Mouse (Mus musculus) MEL (cell line): ENCODE measurements at regions not wholly inside any gene's neighbourhood (a gene's known extent, or its start where the extent isn't known, plus 50 kb on each side); places are given as distances from the start of the nearest gene placed in this dataset.

Source experiments
- DNase-seq: peaks from one replicate; pipeline ENCODE4 v3.0.0; 2011; ENCODE audit warnings: low read depth, low spot score
- H3K27ac ChIP-seq: 2 replicates; pipeline ENCODE4 v1.5.1; 2012; ENCODE audit warnings: low read depth, mild to moderate bottlenecking, control low read depth, low read length, moderate library complexity; ENCODE audit not compliant: control insufficient read depth
- H3K27me3 ChIP-seq, 2 experiments: fragments of 150-350 bp in 1 of 2; sonication (generic) in 1 of 2; 2 replicates each; pipeline ENCODE4 v1.6.1; 2012; ENCODE audit warnings: low read length in 2 of 2, mild to moderate bottlenecking in 2 of 2, improper control_type of control experiment in 1 of 2, moderate library complexity in 1 of 2; ENCODE audit not compliant: insufficient read depth in 2 of 2, control insufficient read depth in 1 of 2
- H3K36me3 ChIP-seq, 2 experiments: 2 replicates each; pipeline ENCODE4 v1.6.1; 2012 to 2014; ENCODE audit warnings: low read length in 2 of 2, improper control_type of control experiment in 1 of 2, inconsistent platforms in 1 of 2, mild to moderate bottlenecking in 1 of 2; ENCODE audit not compliant: insufficient read depth in 2 of 2, control insufficient read depth in 1 of 2
- H3K4me1 ChIP-seq, 2 experiments: fragments of 150-350 bp in 1 of 2; sonication (generic) in 1 of 2; 2 replicates each; pipeline ENCODE4 v1.6.1; 2012; ENCODE audit warnings: low read length in 2 of 2, improper control_type of control experiment in 1 of 2, mild to moderate bottlenecking in 1 of 2; ENCODE audit not compliant: insufficient read depth in 2 of 2, control insufficient read depth in 1 of 2
- H3K4me3 ChIP-seq, 2 experiments: fragments of 150-350 bp in 1 of 2; sonication (generic) in 1 of 2; 2 replicates each; pipeline ENCODE4 v1.5.1; 2012; ENCODE audit warnings: low read depth in 2 of 2, low read length in 2 of 2, mild to moderate bottlenecking in 2 of 2, moderate library complexity in 2 of 2, control low read depth in 1 of 2, improper control_type of control experiment in 1 of 2; ENCODE audit not compliant: control insufficient read depth in 1 of 2, insufficient read depth in 1 of 2
- H3K79me2 ChIP-seq: 2 replicates; pipeline ENCODE4 v1.6.1; 2012; ENCODE audit warnings: mild to moderate bottlenecking, low read length, moderate library complexity; ENCODE audit not compliant: control insufficient read depth, poor library complexity, insufficient read depth
- H3K9ac ChIP-seq: 2 replicates; pipeline ENCODE4 v1.6.1; 2012; ENCODE audit warnings: low read depth, mild to moderate bottlenecking, control low read depth, low read length, moderate library complexity; ENCODE audit not compliant: control insufficient read depth, poor library complexity, severe bottlenecking
- H3K9me3 ChIP-seq: fragments of 150-350 bp; sonication (generic); replicated peaks from 2 replicates; pipeline ENCODE4 v1.6.1; 2012; ENCODE audit warnings: mild to moderate bottlenecking, low read length, improper control_type of control experiment, moderate library complexity; ENCODE audit not compliant: insufficient read depth
- BHLHE40 ChIP-seq: IDR thresholded peaks from 2 replicates; pipeline ENCODE4 v1.6.1; 2012; ENCODE audit warnings: low read depth, mild to moderate bottlenecking, inconsistent platforms, low read length, improper control_type of control experiment, borderline replicate concordance
- CHD1 ChIP-seq: IDR thresholded peaks from 2 replicates; pipeline ENCODE4 v1.6.1; 2012; ENCODE audit warnings: low read depth, mild to moderate bottlenecking, inconsistent platforms, low read length, improper control_type of control experiment
- CTCF ChIP-seq, 3 experiments: IDR thresholded peaks in 2 of 3; conservative IDR thresholded peaks in 1 of 3; 2 replicates each; pipeline ENCODE4 v1.5.1; 2011 to 2012; ENCODE audit warnings: low read length in 3 of 3, low read depth in 2 of 3, mild to moderate bottlenecking in 2 of 3, improper control_type of control experiment in 1 of 3, inconsistent platforms in 1 of 3, mixed read lengths in 1 of 3, moderate library complexity in 1 of 3; ENCODE audit not compliant: control insufficient read depth in 1 of 3, insufficient read depth in 1 of 3, poor library complexity in 1 of 3, severe bottlenecking in 1 of 3
- ELF1 ChIP-seq: IDR thresholded peaks from 2 replicates; pipeline ENCODE4 v1.6.1; 2014; ENCODE audit warnings: low read depth, mild to moderate bottlenecking, inconsistent platforms, low read length, improper control_type of control experiment, moderate library complexity
- GABPA ChIP-seq: IDR thresholded peaks from 2 replicates; pipeline ENCODE4 v1.6.1; 2012; ENCODE audit warnings: low read depth, mild to moderate bottlenecking, inconsistent platforms, low read length, improper control_type of control experiment, moderate library complexity
- HCFC1 ChIP-seq: IDR thresholded peaks from 2 replicates; pipeline ENCODE4 v1.6.1; 2012; ENCODE audit warnings: low read depth, mild to moderate bottlenecking, inconsistent platforms, low read length, improper control_type of control experiment, moderate library complexity
- JUND ChIP-seq: IDR thresholded peaks from 2 replicates; pipeline ENCODE4 v1.6.1; 2011; ENCODE audit warnings: low read depth, mild to moderate bottlenecking, improper control_type of control experiment, low read length
- MAX ChIP-seq: IDR thresholded peaks from 2 replicates; pipeline ENCODE4 v1.6.1; 2011; ENCODE audit warnings: low read length, improper control_type of control experiment
- MXI1 ChIP-seq: IDR thresholded peaks from 2 replicates; pipeline ENCODE4 v1.6.1; 2011; ENCODE audit warnings: mild to moderate bottlenecking, low read depth, low read length, improper control_type of control experiment
- MYB ChIP-seq: IDR thresholded peaks from 2 replicates; pipeline ENCODE4 v1.6.1; 2011; ENCODE audit warnings: mild to moderate bottlenecking, low read depth, low read length, improper control_type of control experiment
- NELFE ChIP-seq: IDR thresholded peaks from 2 replicates; pipeline ENCODE4 v1.6.1; 2011; ENCODE audit warnings: low read depth, low read length, improper control_type of control experiment
- POLR2A ChIP-seq, 2 experiments: IDR thresholded peaks; 2 replicates each; pipeline ENCODE4 v1.6.1; 2011 to 2012; ENCODE audit warnings: low read length in 2 of 2, mild to moderate bottlenecking in 2 of 2, control low read depth in 1 of 2, improper control_type of control experiment in 1 of 2, low read depth in 1 of 2, moderate library complexity in 1 of 2; ENCODE audit not compliant: control insufficient read depth in 1 of 2, insufficient read depth in 1 of 2, poor library complexity in 1 of 2
- POLR2AphosphoS5 ChIP-seq: IDR thresholded peaks from 2 replicates; pipeline ENCODE4 v1.6.1; 2012; ENCODE audit warnings: low read depth, borderline replicate concordance, mild to moderate bottlenecking, inconsistent platforms, low read length, moderate library complexity, mixed read lengths
- RAD21 ChIP-seq: IDR thresholded peaks from 2 replicates; pipeline ENCODE4 v1.6.1; 2011; ENCODE audit warnings: mild to moderate bottlenecking, low read depth, low read length, improper control_type of control experiment
- RCOR1 ChIP-seq: IDR thresholded peaks from 2 replicates; pipeline ENCODE4 v1.6.1; 2012; ENCODE audit warnings: low read depth, mild to moderate bottlenecking, inconsistent platforms, low read length, improper control_type of control experiment
- SIN3A ChIP-seq: IDR thresholded peaks from 2 replicates; pipeline ENCODE4 v1.6.1; 2012; ENCODE audit warnings: low read length, improper control_type of control experiment, inconsistent platforms
- SMC3 ChIP-seq: IDR thresholded peaks from 2 replicates; pipeline ENCODE4 v1.6.1; 2011; ENCODE audit warnings: low read depth, low read length, improper control_type of control experiment
- TAL1 ChIP-seq: IDR thresholded peaks from 2 replicates; pipeline ENCODE4 v1.6.1; 2012; ENCODE audit warnings: mild to moderate bottlenecking, inconsistent platforms, low read length, moderate library complexity, mixed read lengths
- TBP ChIP-seq: IDR thresholded peaks from 2 replicates; pipeline ENCODE4 v1.8.0; 2011; ENCODE audit warnings: low read depth, low read length, improper control_type of control experiment
- TCF12 ChIP-seq: IDR thresholded peaks from 2 replicates; pipeline ENCODE4 v1.6.1; 2014; ENCODE audit warnings: low read depth, mild to moderate bottlenecking, inconsistent platforms, low read length, improper control_type of control experiment, moderate library complexity
- USF2 ChIP-seq, 2 experiments: IDR thresholded peaks; 2 replicates each; pipeline ENCODE4 v1.6.1; 2011 to 2012; ENCODE audit warnings: improper control_type of control experiment in 2 of 2, low read length in 2 of 2, borderline replicate concordance in 1 of 2, inconsistent platforms in 1 of 2, low read depth in 1 of 2, mild to moderate bottlenecking in 1 of 2; ENCODE audit not compliant: insufficient read depth in 1 of 2
- ZC3H11A ChIP-seq: IDR thresholded peaks from 2 replicates; pipeline ENCODE4 v1.6.1; 2012; ENCODE audit warnings: low read depth, mild to moderate bottlenecking, inconsistent platforms, low read length, improper control_type of control experiment
- ZKSCAN1 ChIP-seq: IDR thresholded peaks from 2 replicates; pipeline ENCODE4 v1.6.1; 2012; ENCODE audit warnings: low read depth, mild to moderate bottlenecking, inconsistent platforms, low read length, improper control_type of control experiment, moderate library complexity
- ZMIZ1 ChIP-seq: IDR thresholded peaks from 2 replicates; pipeline ENCODE4 v1.6.1; 2012; ENCODE audit warnings: low read depth, mild to moderate bottlenecking, inconsistent platforms, low read length, improper control_type of control experiment, moderate library complexity
- ZNF384 ChIP-seq: IDR thresholded peaks from 2 replicates; pipeline ENCODE4 v1.6.1; 2012; ENCODE audit warnings: low read depth, mild to moderate bottlenecking, inconsistent platforms, low read length, improper control_type of control experiment

GRCm38 (mm10) chr6:34235132-34235531 is 58.2 kb upstream of the Slc35b4 start:
- no peaks in the 10 kb centered on the region for H3K36me3 ChIP-seq
- no peak for DNase-seq
- H3K9ac ChIP-seq = no peak overlapping the region
- H3K9me3 ChIP-seq = no peaks in the 10 kb centered on the region
- no peak overlapping the region for H3K27ac ChIP-seq
- no peak for TF ChIP-seq TCF12
- H3K79me2 ChIP-seq = no peaks in the 10 kb centered on the region
- H3K4me3 ChIP-seq = no peak overlapping the region
- peaks cover 0 to 10% of the 10 kb centered on the region in 2 experiments; a peak in 2 of 4 replicates for H3K27me3 ChIP-seq
- H3K4me1 ChIP-seq = no peaks in the 10 kb centered on the region

GRCm38 (mm10) chr6:34234443-34235020 is 57.6 kb upstream of the Slc35b4 start:
- H3K9ac ChIP-seq = no peak overlapping the region
- H3K4me3 ChIP-seq = no peak overlapping the region
- H3K27me3 ChIP-seq = peaks cover 0 to 10% of the 10 kb centered on the region in 2 experiments; a peak in 2 of 4 replicates

GRCm38 (mm10) chr6:34230768-34231381 is 54.0 kb upstream of the Slc35b4 start:
- no peak overlapping the region for H3K4me3 ChIP-seq
- H3K27ac ChIP-seq = no peak overlapping the region
- no peak overlapping the region for H3K9ac ChIP-seq
- TF ChIP-seq TAL1 = no peak
- TF ChIP-seq CTCF (IDR thresholded peaks at IDR 0.05 in 2 of 3, conservative IDR thresholded peaks at IDR 0.05 in 1 of 3; ENCODE audit: control insufficient read depth in 1 of 3, insufficient read depth in 1 of 3, low read depth in 2 of 3, low read length in 3 of 3, poor library complexity in 1 of 3, severe bottlenecking in 1 of 3) = peak; percentile 71 to 79 (median 74)
- TF ChIP-seq HCFC1 = no peak
- no peak for TF ChIP-seq USF2 (IDR thresholded peaks at IDR 0.05; ENCODE audit: borderline replicate concordance in 1 of 2, insufficient read depth in 1 of 2, low read depth in 1 of 2, low read length in 2 of 2)
- TF ChIP-seq ZC3H11A = peak; percentile 32; the same call in 1 of the 2 replicates
- no peak for TF ChIP-seq JUND
- TF ChIP-seq MAX = no peak
- TF ChIP-seq POLR2A (IDR thresholded peaks at IDR 0.05; ENCODE audit: control insufficient read depth in 1 of 2, insufficient read depth in 1 of 2, low read depth in 1 of 2, low read length in 2 of 2, poor library complexity in 1 of 2) = no peak
- no peak for TF ChIP-seq ZMIZ1
- no peak for TF ChIP-seq GABPA
- TF ChIP-seq NELFE = no peak
- TF ChIP-seq CHD1 = no peak
- peak; percentile 72 for TF ChIP-seq SMC3
- no peak for TF ChIP-seq ZKSCAN1
- TF ChIP-seq ZNF384 = peak; percentile 46
- TF ChIP-seq RAD21 = peak; percentile 70
- no peak for TF ChIP-seq MXI1
- peak; percentile 57 for DNase-seq
- H3K79me2 ChIP-seq = no peaks in the 10 kb centered on the region
- H3K9me3 ChIP-seq = no peaks in the 10 kb centered on the region
- H3K27me3 ChIP-seq = peaks cover 0 to 3% of the 10 kb centered on the region in 2 experiments; a peak in 1 of 4 replicates
- no peaks in the 10 kb centered on the region for H3K36me3 ChIP-seq
- no peaks in the 10 kb centered on the region for H3K4me1 ChIP-seq

More at GRCm38 (mm10) chr6:34234443-34235020, 57.6 kb upstream of the Slc35b4 start:
- H3K36me3 ChIP-seq = no peaks in the 10 kb centered on the region
- no peaks in the 10 kb centered on the region for H3K4me1 ChIP-seq
- H3K27ac ChIP-seq = no peak overlapping the region
- no peaks in the 10 kb centered on the region for H3K79me2 ChIP-seq
- no peak for DNase-seq
- TF ChIP-seq RCOR1 = no peak
- no peak for TF ChIP-seq USF2 (IDR thresholded peaks at IDR 0.05; ENCODE audit: borderline replicate concordance in 1 of 2, insufficient read depth in 1 of 2, low read depth in 1 of 2, low read length in 2 of 2)
- no peak for TF ChIP-seq BHLHE40
- no peak for TF ChIP-seq TBP
- no peak for TF ChIP-seq ZMIZ1
- TF ChIP-seq MXI1 = no peak
- no peak for TF ChIP-seq POLR2AphosphoS5
- TF ChIP-seq ELF1 = no peak
- TF ChIP-seq MYB = no peak
- no peak for TF ChIP-seq NELFE
- TF ChIP-seq GABPA = no peak
- TF ChIP-seq SIN3A = no peak
- TF ChIP-seq, all 39 proteins: peak for 0
- no peaks in the 10 kb centered on the region for H3K9me3 ChIP-seq
